Mouse (Mus musculus) megakaryocyte, embryonic 14.5 days (primary cell): Measurements from ENCODE around the gene Gpank1.

Experiments
- FLI1 ChIP-seq: IDR thresholded peaks from 2 replicates; pipeline ENCODE4 v1.6.1; 2012; ENCODE audit warnings: low read length, inconsistent platforms, mixed read lengths
- GATA1 ChIP-seq: IDR thresholded peaks from 3 replicates; pipeline ENCODE4 v1.6.1; 2012; ENCODE audit warnings: mixed read lengths, low read length, inconsistent platforms, borderline replicate concordance

- TF ChIP-seq GATA1 (no peak), FLI1 (no peak)
These were observed 15.4 kb upstream of the Gpank1 start for GRCm38 (mm10) chr17:35105740-35106389.
